Mouse (Mus musculus) monocyte, adult 2 months (primary cell): ENCODE results near the gene Izumo4.

Source experiments
- DNase-seq, 2 experiments: peaks; one replicate each; pipeline ENCODE4 v3.0.0; 2022; ENCODE audit warnings: low spot score in 2 of 2, low read depth in 1 of 2

The Izumo4 gene

DNA sequence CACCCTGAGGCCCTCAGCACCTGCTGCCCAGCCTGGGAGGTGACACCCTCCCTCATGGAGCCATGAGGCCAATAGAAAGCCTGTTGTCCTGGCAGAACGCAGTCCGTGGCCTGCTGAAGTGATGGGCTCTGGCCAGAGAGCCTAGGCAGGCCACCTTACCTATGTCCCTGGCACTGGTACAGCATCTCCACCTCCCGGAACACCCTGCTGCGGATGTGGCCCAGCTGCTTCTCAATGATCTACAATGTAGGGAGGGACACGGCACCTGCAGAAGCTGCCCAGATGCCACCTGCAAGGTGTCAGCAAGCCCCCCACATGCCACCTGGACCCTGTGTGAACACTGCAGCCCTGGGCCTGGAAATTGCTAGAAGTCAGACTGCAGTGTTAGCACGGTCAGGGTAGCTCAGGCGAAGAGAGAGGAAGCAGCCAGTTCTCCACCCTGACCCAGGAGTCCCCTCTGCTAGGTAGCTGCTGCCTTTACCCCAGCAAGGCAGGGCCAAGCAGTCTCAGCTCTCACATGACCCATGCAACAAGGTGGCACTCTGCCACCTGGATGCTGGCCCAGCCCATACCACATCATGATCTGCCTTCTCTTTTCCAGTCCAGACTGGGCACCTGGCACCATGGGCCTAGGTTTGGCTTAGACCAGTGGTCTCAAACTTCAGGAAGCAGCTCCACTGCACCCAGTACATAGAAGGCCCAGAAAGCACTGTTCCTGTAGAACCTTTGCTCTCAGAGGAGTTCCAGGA is 32.1 kb upstream of the Izumo4 start:
- DNase-seq: no peak

DNA sequence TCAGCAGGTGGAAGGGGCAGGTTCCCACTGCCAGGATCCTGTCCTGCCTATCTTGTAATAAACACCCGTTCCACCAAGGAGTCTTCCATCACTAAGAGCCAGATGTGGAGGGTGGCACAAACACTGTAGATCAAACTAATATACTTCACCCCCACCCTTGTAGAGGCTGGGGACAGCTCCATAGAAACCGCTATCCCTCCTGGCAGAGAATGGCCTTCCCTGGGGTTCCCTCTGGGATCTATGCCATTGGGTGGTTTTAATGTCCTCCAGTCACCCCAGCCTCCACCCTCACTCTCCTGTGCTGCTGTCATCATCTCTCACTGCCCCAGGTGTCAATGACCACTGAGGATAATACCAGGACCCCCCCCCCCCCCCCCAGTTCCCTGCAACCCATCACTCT is 31.5 kb upstream of the Izumo4 start:
- no peak for DNase-seq

DNA sequence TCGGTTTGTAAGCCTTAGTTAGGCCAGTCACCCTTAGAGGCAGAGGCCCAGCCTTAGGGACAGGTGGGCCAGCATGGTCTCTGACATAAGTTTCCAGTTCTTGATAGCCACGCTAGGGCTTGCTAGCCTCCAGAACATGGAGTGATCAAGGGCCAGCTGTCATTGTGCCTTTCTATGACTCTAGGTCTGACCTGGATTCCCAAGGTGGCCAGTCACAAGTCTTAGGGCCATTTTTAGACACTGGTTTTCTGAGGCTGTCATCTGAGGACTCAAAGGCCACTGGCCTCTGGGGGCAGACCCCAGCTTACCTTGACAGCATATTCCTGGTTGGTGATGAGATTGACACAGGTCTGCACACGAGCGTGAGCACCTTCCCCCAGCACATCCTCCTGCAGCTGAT is 30.7 kb upstream of the Izumo4 start:
- no peak for DNase-seq

DNA sequence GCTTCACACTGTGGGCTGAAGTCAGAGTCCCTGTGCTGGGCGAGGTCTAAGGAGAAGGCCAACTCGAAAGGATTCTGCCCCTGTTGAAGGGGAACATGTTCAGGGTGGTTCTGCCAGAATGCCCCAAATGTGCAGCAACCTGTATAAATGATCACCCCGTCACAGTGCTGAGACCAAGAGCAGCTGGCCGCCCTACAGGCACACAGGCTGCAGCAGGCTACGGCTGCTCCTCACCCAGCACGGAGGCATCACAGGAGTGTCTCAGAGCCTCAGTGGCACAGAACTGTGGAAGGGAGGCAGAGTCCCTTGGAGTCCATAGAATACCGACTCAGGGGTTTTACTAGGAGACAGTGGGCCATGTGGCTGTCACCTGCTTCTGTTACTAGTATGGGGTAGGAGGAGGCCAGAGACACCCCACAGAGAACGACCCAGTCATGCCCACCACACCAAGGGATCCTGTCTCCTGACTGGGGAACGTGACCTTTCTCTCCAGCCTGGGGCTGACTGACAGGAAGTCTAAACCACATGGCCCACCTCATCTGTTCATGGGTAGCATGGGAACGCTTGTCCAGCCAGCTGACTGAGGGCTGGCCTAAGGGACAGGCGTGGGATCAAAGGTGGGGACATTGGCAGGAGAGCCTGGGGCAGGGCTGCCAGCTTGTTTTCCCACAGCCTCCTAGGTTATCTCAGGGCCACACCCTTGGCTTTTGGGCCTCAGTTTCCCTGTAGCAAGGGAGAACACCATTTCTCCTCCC is 29.9 kb upstream of the Izumo4 start:
- DNase-seq: no peak

DNA sequence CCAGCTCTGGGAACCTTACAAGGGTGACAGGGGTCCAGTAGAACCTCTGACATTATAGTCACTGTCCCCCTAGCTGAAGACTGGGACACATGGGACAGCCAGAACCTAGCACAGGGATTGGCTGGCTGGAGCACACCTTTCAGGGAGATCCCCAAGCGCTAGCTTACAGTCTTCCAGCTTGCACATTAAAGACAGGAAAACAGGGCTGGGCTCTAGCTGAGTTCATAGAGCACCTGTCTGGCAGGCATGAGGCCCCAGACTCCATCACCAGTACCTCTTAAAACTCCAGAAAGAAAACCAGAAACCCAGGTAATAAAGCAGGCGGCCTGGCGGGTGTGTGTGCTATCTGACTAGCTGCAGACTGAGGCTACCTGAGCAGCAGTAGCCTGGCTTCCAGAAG is 28.3 kb upstream of the Izumo4 start:
- no peak for DNase-seq

DNA sequence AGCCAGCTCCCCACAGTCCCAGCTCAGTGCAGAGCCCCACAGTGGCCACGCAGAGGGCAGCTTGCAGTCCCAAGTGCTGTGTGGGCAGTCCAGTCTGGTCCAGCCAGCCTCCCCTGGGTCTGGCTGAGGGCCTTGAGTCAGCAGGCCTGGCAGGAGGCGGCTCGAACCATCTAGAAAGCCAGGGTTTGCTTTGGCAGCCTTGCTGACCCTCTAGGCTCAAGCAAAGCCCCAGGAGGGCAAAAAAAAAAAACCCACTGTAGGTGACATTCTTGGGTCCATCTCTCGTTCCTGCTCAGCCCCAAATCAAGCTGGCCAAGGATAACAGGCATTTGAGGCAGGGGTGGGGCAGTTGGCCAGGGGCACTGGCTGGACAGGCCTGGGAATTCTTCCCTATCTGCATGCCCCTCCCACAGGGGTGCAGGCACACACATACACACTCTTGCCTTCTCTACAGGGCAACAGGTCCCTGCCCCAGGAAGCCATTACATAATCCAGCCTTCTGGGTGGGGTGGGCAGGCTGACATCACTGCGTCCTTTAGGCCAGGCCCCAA is 27.7 kb upstream of the Izumo4 start:
- no peak for DNase-seq

DNA sequence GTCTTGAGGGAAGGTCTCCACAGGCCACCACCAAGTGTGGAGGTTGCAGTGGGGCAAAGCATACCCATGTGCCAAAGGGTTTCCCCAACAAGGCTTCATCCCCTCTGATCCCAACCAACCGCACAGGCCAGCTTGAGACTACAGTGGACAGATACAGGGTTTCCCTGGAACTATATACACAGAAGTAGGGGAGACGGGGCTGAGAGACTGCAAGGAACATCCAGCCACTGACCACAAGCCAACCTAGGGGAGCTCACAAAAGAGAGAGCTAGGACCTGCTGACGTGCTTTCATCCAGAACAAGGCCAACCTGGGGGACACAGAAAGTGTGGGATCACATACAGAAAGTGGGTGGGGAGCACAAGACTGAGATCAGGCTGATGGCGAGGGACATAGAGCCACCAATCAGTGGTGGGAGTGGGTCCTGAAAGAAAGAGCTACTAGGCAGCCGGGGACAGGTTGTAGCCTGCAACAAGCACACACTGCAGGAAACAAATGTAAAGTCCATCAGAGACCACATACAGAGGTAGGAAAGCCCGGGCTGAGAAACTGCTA is 27.1 kb upstream of the Izumo4 start:
- no peak for DNase-seq

DNA sequence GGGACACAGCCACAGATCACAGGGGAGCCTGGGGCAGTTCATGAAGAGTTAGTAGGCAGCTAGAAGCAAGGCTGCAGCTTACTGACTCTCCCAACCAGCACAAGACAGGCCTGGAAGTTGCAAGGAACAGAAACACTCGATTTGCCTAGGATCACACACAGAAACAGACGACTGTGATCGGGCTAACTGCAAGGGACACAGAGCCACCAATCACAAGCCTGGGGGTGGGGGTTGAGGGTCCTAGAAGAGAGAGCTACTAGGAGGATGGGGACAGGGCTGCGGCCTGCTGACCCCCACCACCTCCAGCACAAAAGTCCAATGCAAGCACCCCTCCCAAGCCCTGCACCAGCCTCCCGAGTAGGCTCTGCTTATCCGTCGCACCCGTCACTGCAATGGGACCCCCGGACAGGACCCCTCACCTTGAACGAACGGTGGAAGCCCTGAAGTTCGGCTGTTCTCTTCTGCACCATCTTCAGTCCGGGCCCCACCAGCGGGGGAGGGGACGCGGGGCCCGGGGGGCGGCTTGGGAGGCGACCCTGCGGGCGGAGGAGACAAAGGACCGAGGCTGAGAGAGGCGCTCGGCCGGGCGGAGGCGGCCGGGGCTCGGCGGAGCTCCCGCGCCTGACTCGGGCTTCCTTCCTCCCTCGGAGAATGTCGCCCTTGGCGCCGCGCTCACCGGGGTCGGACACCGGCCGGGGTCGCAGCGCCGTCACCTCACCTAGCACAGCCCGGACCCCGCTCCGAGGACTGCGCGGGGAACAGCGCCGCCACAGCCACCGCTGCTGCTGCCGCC is 26.4 kb upstream of the Izumo4 start:
- no peak for DNase-seq

DNA sequence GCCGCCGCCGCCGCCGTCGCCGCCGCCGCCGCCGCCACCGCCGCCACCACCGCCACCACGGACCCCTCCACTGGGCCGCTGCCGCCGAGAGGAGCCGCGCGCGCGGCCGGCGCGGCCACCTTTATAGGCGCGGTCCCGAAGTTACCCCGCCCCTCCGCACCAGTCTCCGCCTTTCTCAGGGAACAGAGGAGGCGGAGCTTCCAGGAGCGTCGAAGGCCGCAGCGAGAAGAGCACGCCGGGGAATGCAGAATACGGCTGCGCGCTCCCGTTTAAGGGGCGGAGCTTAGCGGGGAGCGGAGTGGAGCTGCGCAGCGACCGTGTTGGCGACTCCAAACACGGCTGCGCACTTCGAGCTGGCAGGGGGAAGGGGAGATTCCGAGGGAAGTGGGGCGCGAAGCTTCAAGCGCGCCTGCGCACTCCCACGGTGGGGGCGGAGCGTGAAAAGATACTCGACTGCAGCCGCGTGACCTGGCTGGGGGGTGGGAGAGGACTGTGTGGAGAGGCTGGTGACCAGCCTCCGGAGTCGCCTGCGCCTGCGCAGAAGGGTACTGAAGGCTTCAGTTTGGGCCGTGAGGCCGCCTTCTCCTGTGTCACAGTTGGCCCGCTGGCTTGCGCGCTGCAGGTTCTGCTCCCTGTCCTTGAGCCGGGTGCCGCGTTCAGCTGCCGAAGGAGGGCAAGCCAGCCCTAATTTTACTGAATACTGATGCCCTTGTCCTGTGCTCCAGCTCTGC is 25.6 kb upstream of the Izumo4 start:
- DNase-seq: peak; percentile 99

DNA sequence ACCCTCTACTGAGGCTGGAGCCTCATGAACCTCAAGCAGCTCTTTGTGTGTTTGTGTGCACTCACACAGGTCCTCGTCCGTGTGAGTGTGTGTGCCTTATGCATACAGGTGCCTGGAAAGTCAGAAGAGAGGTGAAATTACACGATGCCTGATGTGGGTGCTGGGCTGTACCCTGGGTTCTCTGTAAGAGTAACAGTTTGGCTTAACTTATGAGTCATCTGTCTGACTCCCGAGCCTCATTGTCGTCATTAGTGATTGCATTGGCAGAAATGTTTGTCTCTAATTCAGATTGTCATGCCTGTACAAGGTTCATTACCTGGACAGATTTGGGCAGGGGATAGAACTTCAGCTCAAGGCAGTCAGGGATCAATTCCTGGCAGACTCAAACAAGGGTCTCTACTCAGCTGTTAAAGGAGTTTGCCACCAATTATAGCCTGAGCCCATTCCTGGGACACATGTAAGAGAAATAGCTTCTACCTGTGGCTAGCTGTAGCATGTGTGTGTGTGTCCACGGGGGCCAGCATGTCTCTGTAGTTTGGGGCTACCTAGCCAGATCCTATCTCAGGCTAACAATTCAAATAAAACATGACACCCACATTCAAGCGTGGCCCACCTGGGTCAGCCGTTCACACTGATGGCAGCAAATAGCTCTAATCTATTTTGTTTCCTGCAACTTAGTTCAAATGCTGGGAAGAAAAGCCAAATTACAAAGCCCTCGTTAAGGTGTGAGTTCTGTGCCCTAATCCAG is 24.7 kb upstream of the Izumo4 start:
- DNase-seq: no peak

DNA sequence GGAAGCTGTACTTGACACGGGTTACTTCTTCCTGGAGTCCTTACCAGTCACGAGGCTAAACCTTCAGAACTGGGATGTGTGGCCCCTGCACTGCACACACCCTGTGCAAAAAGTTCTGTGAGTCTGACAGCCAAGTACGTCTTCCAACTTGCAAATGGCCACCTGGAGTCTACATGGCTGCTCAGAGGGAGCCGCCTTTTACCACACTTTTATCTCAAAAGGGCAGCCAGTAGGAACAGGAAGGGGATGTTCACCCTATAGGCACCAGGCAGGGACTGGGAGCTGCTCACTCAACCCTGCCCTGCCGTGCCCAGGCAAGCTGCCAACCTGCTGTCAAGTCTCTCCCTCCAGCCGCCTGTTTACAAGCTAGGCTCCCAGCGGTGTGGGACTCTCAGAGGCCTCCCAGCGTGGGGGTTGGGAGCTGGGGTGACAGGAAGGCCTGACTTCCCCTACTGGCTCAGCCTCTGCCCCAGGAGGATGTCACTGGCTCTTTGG is 24.0 kb upstream of the Izumo4 start, which contains the start of gene Mknk2:
Gene Mknk2 (minus strand): TSS at position 171 of the 495 bp plus-strand sequence.
- peak; percentile 87 to 90 for DNase-seq

DNA sequence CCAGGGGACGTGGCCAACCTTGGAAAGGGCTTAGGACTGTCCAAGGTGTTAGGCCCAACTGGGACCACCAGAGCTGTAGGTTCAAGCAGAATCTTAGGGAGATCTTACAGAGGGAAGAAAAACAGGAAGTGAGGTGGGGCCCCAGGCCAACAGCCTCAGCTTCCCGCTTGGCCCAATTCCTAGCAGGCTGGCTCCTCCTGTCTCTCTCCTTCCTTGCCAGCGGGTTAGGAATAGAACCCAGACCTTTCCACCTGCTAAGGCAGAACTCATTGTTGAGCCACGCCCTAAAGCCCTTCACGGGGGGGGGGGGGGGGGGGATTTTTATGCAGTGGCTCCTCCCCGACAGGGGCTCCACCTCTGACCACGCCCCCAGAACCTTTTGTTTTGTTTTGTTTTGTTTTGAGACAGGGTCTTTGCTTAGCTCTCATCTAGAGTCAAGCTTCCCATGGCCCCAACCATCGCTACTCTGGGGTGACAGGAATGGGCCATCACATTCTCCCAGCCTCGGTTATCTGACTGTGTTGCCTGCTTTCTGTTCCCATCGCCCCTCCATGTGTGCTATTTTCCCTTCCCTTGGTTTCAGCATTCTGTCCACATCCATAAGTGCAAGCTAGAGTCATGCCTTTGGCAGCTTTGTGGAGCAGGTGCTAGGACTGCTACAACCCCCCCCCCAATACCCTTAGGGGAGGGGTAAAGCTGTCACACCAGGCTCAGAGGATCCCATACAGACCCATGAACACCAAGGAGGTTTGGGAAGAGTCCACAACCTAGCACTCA is 23.2 kb upstream of the Izumo4 start:
- peak in 1 of 2 experiments; percentile 47 for DNase-seq

DNA sequence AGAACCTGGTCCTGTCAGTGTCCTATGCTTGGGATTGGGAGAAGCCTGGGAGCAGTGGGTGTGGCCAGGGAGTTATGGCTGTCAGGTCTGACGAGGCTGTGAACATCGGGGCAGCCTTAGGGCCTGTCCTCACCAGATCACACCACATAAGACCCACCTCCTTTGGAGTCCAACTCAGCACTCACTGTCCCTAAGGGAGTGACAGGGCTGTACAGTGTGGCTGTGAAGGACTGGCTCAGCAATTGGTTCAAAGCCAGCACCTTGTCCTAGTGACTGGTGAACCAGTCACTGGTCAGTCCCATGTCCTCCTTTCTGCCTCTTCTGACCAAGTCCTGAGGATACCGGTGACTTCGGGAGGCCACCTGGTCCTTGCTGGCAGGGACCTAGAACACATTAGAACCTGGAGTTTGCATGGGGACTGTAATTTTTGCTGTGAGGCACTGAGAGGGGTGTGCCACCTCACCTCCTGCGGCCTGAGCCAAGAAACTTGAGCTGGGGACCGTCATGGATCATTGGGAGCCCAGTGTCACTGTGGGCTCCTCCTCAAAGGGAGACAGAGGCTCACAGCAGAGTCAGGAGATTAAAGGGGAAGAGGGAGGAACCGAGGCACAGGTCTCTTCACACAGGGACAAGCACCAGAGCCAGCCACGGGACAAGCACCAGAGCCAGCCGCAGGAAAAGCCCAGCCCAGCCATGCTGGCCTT is 22.3 kb upstream of the Izumo4 start:
- no peak for DNase-seq

DNA sequence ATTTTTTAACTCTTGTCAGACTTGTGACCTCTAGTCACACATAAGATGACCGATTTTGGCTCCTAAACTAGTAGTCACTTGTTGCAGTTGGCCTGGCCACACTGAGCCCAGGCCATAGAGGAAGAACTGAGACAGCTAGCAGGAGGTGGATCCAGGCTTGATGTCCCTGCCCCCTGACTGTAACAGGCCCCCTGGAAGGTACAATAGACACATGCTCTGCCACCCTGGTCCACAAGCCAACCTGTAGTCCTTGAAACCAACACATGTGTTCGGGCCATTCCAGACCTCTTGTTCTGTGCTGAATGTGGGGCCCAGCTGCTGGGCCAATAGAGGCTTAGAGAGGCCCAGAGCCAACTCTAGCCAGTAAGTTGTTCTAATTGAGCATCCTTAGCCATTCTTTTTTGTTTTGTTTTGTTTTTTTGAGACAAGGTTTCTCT is 21.7 kb upstream of the Izumo4 start:
- no peak for DNase-seq

DNA sequence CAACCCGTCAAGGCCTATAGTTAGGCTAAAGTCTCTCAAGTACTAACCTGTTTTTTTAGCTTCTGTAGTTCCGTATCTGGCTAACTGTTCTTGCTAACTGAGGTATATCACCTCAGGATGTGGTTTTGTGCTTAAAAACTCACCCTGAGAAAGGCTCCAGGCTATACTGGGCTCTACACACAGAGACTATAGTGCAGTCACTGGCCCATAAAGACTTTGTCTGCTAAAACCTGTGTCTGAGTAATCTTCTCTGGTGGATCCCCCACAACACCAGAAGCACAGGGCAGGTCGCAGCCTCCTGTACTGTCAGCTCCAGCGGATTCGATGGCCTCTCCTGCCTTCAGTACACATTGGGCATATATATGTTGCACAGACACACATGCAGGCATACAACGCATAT is 20.0 kb upstream of the Izumo4 start:
- DNase-seq: no peak

DNA sequence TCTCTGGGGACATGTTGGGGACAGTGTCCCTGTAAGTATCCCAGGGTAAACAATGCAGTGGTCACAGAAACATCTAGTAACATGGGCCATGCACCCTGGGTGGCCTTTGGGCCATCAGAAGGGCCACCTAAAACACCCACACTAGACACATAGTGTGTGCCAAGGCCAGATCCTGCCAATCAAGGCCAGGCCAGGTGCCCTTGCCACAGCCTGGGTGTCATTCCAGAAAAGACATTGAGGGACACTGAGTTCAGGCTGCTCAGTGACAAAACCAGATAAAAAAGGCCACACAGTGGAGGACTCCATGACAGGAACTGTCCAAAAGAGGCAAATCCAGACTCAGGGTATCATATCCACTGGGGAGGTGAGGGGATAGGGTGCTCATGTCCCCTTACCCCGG is 18.3 kb upstream of the Izumo4 start:
- DNase-seq: no peak

DNA sequence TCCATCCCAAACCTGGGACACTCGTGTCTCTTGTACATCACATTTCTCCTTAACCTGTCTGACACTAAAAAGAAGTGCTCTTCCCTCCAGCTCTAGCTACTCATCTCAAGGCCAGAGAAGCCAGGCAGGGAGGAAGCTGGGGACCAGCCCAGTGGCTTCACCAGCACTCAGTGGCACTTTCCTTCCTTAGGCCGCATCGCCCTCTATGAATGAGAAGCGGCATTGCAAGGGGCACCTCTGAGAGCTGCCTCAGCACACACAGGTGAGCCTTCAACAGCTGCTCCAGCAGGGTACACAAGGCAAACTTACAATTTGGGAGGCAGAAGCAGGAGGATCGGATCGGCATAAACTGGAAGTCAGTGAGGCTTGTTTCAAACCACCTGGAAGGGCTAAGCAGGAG is 17.8 kb upstream of the Izumo4 start:
- DNase-seq: peak in 1 of 2 experiments; percentile 55

DNA sequence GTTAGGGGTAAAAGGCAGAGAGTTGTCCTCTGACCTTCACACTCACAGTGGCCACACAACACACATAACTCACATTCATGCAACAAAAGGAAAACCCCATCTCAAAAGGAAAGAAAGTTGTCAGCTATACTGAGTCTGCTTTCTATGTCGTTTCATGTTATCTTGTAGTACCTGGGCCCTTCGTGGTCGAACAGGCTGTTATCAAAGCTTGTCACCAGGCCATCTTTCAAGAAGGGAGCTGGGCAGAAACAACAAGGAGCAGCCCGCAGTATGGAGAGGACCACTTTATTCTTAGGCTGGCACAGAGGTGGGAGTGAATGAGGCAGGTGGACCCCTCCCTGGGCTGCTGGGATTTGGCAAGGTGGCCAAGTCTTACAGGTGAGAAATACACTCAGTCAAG is 17.0 kb upstream of the Izumo4 start:
- no peak for DNase-seq
